Mouse (Mus musculus) myocyte (in vitro differentiated cells): ENCODE data around the gene Mrpl34. TPM values are rescaled to one million over a fixed set of nuclear protein-coding genes. Genes with fewer than 3 reads are reported as not detected.

ENCODE experiments used
- H3K27me3 ChIP-seq: one replicate; pipeline ENCODE4 v1.6.1; 2011; ENCODE audit not compliant: control insufficient read depth, insufficient read depth, insufficient read length
- H3K36me3 ChIP-seq: one replicate; pipeline ENCODE4 v1.6.1; 2011; ENCODE audit not compliant: control insufficient read depth, insufficient read depth
- H3K4me2 ChIP-seq: one replicate; pipeline ENCODE4 v1.6.1; 2011; ENCODE audit warnings: low read depth, control low read depth
- H3K4me3 ChIP-seq: one replicate; pipeline ENCODE4 v1.5.1; 2011; ENCODE audit warnings: mild to moderate bottlenecking, control low read depth, moderate library complexity
- H3K79me2 ChIP-seq: one replicate; pipeline ENCODE4 v1.6.1; 2011; ENCODE audit not compliant: control insufficient read depth, insufficient read depth
- H3ac ChIP-seq: one replicate; pipeline ENCODE4 v1.6.1; 2011; ENCODE audit not compliant: control insufficient read depth, insufficient read length
- CEBPB ChIP-seq: IDR thresholded peaks from 2 replicates; pipeline ENCODE4 v1.6.1; 2011; ENCODE audit warnings: mild to moderate bottlenecking, moderate library complexity; ENCODE audit not compliant: poor library complexity, insufficient read depth, severe bottlenecking
- E2F4 ChIP-seq: IDR thresholded peaks from one replicate; pipeline ENCODE4 v1.6.1; 2011; ENCODE audit warnings: mild to moderate bottlenecking, control low read depth, moderate library complexity; ENCODE audit not compliant: insufficient read depth
- MAX ChIP-seq: IDR thresholded peaks from one replicate; pipeline ENCODE4 v1.6.1; 2011; ENCODE audit warnings: low read depth, mild to moderate bottlenecking, control low read depth
- MYOD1 ChIP-seq, 3 experiments: IDR thresholded peaks; one replicate each; pipeline ENCODE4 v1.6.1; 2011; ENCODE audit warnings: control low read depth in 2 of 3, low read depth in 2 of 3, mild to moderate bottlenecking in 2 of 3, moderate library complexity in 1 of 3; ENCODE audit not compliant: insufficient read length in 2 of 3, control insufficient read depth in 1 of 3
- MYOG ChIP-seq, 3 experiments: IDR thresholded peaks; one replicate each; pipeline ENCODE4 v1.6.1; 2011; ENCODE audit warnings: control low read depth in 2 of 3, low read depth in 2 of 3, mild to moderate bottlenecking in 2 of 3; ENCODE audit not compliant: insufficient read length in 2 of 3, control insufficient read depth in 1 of 3, insufficient read depth in 1 of 3
- POLR2A ChIP-seq: IDR thresholded peaks from one replicate; pipeline ENCODE4 v1.6.1; 2011; ENCODE audit warnings: low read depth, mild to moderate bottlenecking, control low read depth, moderate library complexity; ENCODE audit not compliant: insufficient read length
- POLR2AphosphoS2 ChIP-seq: IDR thresholded peaks from one replicate; pipeline ENCODE4 v1.6.1; 2011; ENCODE audit warnings: low read depth, control low read depth; ENCODE audit not compliant: insufficient read length
- REST ChIP-seq: IDR thresholded peaks from one replicate; pipeline ENCODE4 v1.6.1; 2011; ENCODE audit warnings: mild to moderate bottlenecking, control low read depth, moderate library complexity; ENCODE audit not compliant: insufficient read depth, insufficient read length
- SRF ChIP-seq: IDR thresholded peaks from one replicate; pipeline ENCODE4 v1.6.1; 2011; ENCODE audit warnings: low read depth; ENCODE audit not compliant: control insufficient read depth, insufficient read length
- TCF12 ChIP-seq: IDR thresholded peaks from one replicate; pipeline ENCODE4 v1.6.1; 2011; ENCODE audit warnings: mild to moderate bottlenecking, control low read depth; ENCODE audit not compliant: poor library complexity, insufficient read depth, severe bottlenecking
- TCF3 ChIP-seq: IDR thresholded peaks from one replicate; pipeline ENCODE4 v1.6.1; 2011; ENCODE audit warnings: low read depth, control low read depth; ENCODE audit not compliant: insufficient read length
- USF1 ChIP-seq: IDR thresholded peaks from one replicate; pipeline ENCODE4 v1.6.1; 2011; ENCODE audit warnings: low read depth, mild to moderate bottlenecking, control low read depth, moderate library complexity
- polyA plus RNA-seq: library from polyadenylated mRNA; unstranded; fragments of >200 nt; fragmentation: generic; extraction: Trizol; gene quantifications from one replicate; pipeline ENCODE4 v1.2.1, GENCODE M21; 2012; ENCODE audit warnings: missing spikeins

Mrpl34 gene
- polyA plus RNA-seq, 1 experiment, result 79.0 TPM

DNA sequence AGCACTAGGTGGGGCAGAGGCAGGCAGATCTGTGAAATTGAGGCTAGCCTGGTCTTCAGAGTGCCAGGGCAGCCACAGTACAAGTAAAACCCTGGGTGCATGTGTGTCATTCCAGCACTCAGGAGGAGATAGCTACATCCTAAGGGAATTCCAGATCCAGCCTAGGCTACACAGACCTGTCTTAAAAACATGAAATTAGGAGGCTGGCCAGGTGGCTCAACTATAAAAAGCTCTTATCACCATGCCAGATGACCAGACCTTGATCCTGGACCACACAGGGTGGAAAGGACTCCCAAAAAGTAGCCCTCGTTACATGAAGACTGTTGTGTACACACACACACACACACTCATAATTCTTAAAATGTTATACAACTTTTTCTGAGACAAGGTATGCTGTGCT, 3.2 kb downstream of the Mrpl34 start:
- TF ChIP-seq POLR2AphosphoS2 (no peak), TCF12 (no peak), REST (no peak)
- no peak overlapping the region for H3K4me2 ChIP-seq
- peaks cover 5% of the 10 kb centered on the region for H3K36me3 ChIP-seq
- peaks cover 23% of the 10 kb centered on the region for H3K79me2 ChIP-seq
- no peaks in the 10 kb centered on the region for H3K27me3 ChIP-seq
- H3K4me3 ChIP-seq, result no peak overlapping the region
- H3ac ChIP-seq, result no peak overlapping the region

DNA sequence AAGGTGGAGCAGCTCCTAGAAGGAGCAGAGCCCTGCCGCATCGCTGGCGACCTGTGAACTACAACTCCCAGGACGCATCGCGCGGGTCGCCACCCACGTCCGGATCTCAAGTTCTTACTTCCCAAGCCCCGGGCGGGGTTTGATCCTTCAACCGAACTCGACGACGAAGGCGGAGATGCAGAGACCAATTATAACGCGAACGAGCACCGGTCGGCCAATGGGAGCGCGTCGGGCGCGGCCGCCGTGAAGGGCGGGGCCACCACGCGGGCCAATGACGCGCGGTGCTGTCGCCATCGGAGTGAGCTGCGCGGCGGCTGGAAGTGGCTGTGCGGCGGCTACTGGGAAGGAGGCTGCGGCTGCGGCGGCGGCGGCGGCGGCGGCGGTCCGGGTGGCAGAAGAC, 4.2 kb downstream of the Mrpl34 start, which contains the start of gene Dda1:
TSS of gene Dda1 (plus strand) at position 284 of the 400 bp plus-strand sequence.
- Histone ChIP-seq H3K4me2 (peak within 1 kb of the TSS; percentile 86), H3K4me3 (peak within 1 kb of the TSS; percentile 67), H3K79me2 (peaks cover 23% of the 10 kb centered on the region), H3K36me3 (peaks cover 5% of the 10 kb centered on the region), H3K27me3 (no peaks in the 10 kb centered on the region), H3ac (peak within 1 kb of the TSS; percentile 6)
- TF ChIP-seq CEBPB (no peak), TCF12 (no peak), SRF (peak; percentile 32), POLR2AphosphoS2 (peak; percentile 86), MYOD1 (IDR thresholded peaks at IDR 0.05; ENCODE audit: control insufficient read depth in 1 of 3, insufficient read length in 2 of 3, low read depth in 2 of 3) (no peak), E2F4 (no peak), TCF3 (no peak), POLR2A (peak; percentile 79), USF1 (no peak), MYOG (IDR thresholded peaks at IDR 0.05; ENCODE audit: control insufficient read depth in 1 of 3, insufficient read depth in 1 of 3, insufficient read length in 2 of 3, low read depth in 2 of 3) (no peak), MAX (no peak), REST (no peak)

DNA sequence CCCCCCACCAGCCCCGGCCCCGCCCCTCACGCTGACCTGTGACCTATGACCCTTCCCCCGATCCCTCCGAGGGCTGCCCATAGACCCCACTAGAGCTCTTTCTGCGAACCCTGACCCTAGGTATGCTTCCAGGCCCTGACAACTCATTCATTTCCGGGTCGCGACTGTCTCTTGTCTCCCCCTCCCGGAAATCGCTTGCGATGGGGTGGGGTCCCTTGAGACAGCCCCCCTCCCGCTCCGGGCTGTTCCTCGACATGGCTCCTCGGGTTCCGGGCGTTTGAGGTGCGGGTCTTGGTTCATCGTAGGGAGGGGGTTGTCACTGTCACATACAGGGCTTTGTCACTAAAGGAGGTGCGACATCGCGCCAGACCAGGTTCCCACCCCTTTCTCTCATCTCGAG, 4.7 kb downstream of the Mrpl34 start:
- Histone ChIP-seq H3ac (peak overlapping the region; percentile 6), H3K79me2 (peaks cover 23% of the 10 kb centered on the region), H3K4me2 (peak overlapping the region; percentile 86), H3K4me3 (peak overlapping the region; percentile 67), H3K27me3 (no peaks in the 10 kb centered on the region), H3K36me3 (peaks cover 5% of the 10 kb centered on the region)
- TF ChIP-seq USF1, result no peak
- TF ChIP-seq TCF3, result no peak
- TF ChIP-seq POLR2AphosphoS2, result no peak
- no peak for TF ChIP-seq CEBPB
- no peak for TF ChIP-seq TCF12
- TF ChIP-seq SRF, result no peak
- TF ChIP-seq REST, result no peak
- no peak for TF ChIP-seq MYOD1 (IDR thresholded peaks at IDR 0.05; ENCODE audit: control insufficient read depth in 1 of 3, insufficient read length in 2 of 3, low read depth in 2 of 3)
- no peak for TF ChIP-seq MYOG (IDR thresholded peaks at IDR 0.05; ENCODE audit: control insufficient read depth in 1 of 3, insufficient read depth in 1 of 3, insufficient read length in 2 of 3, low read depth in 2 of 3)

DNA sequence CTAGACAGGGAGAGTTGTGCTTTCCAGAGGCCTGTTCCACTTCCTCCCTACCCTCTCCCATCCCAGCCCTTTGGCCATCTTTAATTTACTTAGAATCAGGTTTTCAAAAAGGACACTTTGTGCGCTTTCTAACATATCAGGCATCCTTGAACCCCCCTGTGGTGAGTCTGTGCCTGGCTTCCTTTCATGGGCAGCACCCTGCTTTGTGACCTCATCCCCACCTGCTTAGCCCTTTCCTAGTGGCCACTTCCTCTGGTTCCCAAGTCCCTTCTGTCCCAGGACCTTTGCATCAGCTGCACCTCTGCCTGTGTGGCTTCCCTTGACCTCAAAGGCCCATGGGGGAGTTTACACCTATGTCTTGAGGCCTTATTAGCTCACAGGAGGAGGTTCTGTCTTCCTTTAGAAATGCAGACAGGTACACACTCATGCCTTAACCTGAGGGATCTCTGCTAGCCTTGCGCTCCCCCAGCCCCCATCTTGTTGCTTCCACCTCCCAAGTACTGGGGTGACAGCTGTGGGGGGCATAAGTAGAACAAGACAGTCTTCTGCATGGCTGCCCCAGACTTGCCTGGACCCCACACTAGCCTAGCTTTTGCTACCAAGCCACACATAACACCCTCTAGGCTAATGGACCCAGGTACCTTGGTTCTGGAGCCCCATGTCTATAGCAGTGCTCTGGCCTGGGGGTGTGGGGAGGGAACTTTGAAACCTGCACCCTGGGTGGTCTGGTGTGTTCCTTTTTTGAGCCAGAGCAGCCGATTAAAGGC, 5.6 kb downstream of the Mrpl34 start:
- Histone ChIP-seq H3K79me2 (peaks cover 23% of the 10 kb centered on the region), H3K36me3 (peaks cover 5% of the 10 kb centered on the region)
- TF ChIP-seq MYOD1 (IDR thresholded peaks at IDR 0.05; ENCODE audit: control insufficient read depth in 1 of 3, insufficient read length in 2 of 3, low read depth in 2 of 3) (no peak), REST (no peak), E2F4 (no peak), SRF (no peak), POLR2AphosphoS2 (no peak)

DNA sequence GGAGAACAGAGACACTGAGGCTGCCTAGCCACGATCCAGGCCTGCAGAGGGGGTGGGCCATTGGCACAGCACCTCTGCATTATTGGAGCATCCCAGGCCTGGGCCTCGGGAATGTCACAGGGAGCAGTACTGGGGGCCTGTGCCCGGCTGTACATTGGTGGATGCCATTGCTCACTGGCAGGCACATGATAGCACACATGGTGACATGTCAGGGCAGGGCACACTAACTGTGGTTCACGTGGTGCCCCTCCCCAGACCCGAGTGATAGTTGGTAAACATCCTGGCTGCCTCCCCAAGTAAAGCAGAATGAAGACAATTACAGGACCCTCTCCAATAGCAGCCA, 6.1 kb downstream of the Mrpl34 start:
- Histone ChIP-seq H3K4me2 (no peak overlapping the region), H3K79me2 (peaks cover 23% of the 10 kb centered on the region), H3K4me3 (peak overlapping the region; percentile 67), H3ac (no peak overlapping the region), H3K27me3 (no peaks in the 10 kb centered on the region), H3K36me3 (peaks cover 5% of the 10 kb centered on the region)
- TF ChIP-seq TCF12 (no peak), REST (no peak), MYOD1 (IDR thresholded peaks at IDR 0.05; ENCODE audit: control insufficient read depth in 1 of 3, insufficient read length in 2 of 3, low read depth in 2 of 3) (no peak), POLR2AphosphoS2 (no peak)

More for the DNA sequence above, 5.6 kb downstream of the Mrpl34 start:
- H3K27me3 ChIP-seq, result no peaks in the 10 kb centered on the region
- H3K4me3 ChIP-seq, result peak overlapping the region; percentile 67
- peak overlapping the region; percentile 86 for H3K4me2 ChIP-seq
- H3ac ChIP-seq, result no peak overlapping the region
